Mouse (Mus musculus) urinary bladder, adult 18-20 months (tissue): ENCODE results near the gene Gse1.

Source experiments
- DNase-seq, 2 experiments: peaks; one replicate each; pipeline ENCODE4 v3.0.0; 2022; ENCODE audit warnings: low spot score in 2 of 2, mixed read lengths in 2 of 2

Gene Gse1

GRCm38 (mm10) chr8:120534080-120534479 is 305.8 kb downstream of the Gse1 start:
- DNase-seq = no peak

- peak; percentile 68 for DNase-seq
These were observed 306.5 kb downstream of the Gse1 start for GRCm38 (mm10) chr8:120534504-120535368.

GRCm38 (mm10) chr8:120535452-120536305 is 307.4 kb downstream of the Gse1 start:
- DNase-seq = no peak

- DNase-seq = peak in 1 of 2 experiments; percentile 64
These were observed 308.3 kb downstream of the Gse1 start for GRCm38 (mm10) chr8:120536306-120537206.

- DNase-seq = peak; percentile 84 to 87
These were observed 309.1 kb downstream of the Gse1 start for GRCm38 (mm10) chr8:120537207-120537817.

- peak in 1 of 2 experiments; percentile 46 for DNase-seq
These were observed 309.7 kb downstream of the Gse1 start for GRCm38 (mm10) chr8:120537818-120538396.

GRCm38 (mm10) chr8:120538397-120539240 is 310.4 kb downstream of the Gse1 start:
- DNase-seq = peak; percentile 84 to 89

- DNase-seq = no peak
These were observed 311.1 kb downstream of the Gse1 start for GRCm38 (mm10) chr8:120539381-120539774.

- no peak for DNase-seq
These were observed 311.7 kb downstream of the Gse1 start for GRCm38 (mm10) chr8:120539775-120540625.

GRCm38 (mm10) chr8:120542995-120543394 is 314.7 kb downstream of the Gse1 start:
- DNase-seq = no peak

GRCm38 (mm10) chr8:120543416-120544055 is 315.3 kb downstream of the Gse1 start:
- no peak for DNase-seq

GRCm38 (mm10) chr8:120544155-120544554 is 315.9 kb downstream of the Gse1 start:
- no peak for DNase-seq

- no peak for DNase-seq
These were observed 319.3 kb downstream of the Gse1 start for GRCm38 (mm10) chr8:120547562-120547961.

GRCm38 (mm10) chr8:120548313-120548761 is 320.1 kb downstream of the Gse1 start:
- DNase-seq = no peak

- no peak for DNase-seq
These were observed 321.2 kb downstream of the Gse1 start for GRCm38 (mm10) chr8:120549321-120549921.

GRCm38 (mm10) chr8:120549922-120550321 is 321.7 kb downstream of the Gse1 start:
- no peak for DNase-seq

- DNase-seq = no peak
These were observed 322.2 kb downstream of the Gse1 start for GRCm38 (mm10) chr8:120550430-120550829.
